Mouse (Mus musculus): Measurements from ENCODE around the gene Gm14085.

DNA sequence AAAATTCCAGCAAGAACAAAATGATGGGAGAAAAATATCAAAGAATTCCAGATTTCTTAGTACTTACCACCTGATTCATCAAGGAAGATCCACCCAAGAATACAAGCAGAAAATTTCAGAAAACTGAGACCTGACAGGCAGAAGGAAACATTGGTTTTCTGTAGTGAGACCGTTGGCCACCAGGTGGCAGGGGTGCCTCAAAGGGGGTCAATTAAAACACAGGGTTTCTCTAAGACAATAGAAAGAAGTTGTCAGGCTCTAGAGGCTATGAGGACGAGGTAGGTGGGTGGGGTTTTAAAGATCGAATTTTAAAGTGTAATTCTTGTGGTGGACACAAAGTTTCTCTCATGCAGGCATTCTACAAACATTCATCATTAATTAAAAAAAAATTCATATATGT is 84.7 kb downstream of the Gm14085 start:
- TF ChIP-seq CTCF (IDR thresholded peaks at IDR 0.05; ENCODE audit: low read depth, low read length) (no peak), GATA2 (IDR thresholded peaks at IDR 0.05; ENCODE audit: borderline replicate concordance, low read depth, low read length) (no peak), TAL1 (conservative IDR thresholded peaks at IDR 0.05; ENCODE audit: low read depth, low read length) (no peak), GATA1 (IDR thresholded peaks at IDR 0.05; ENCODE audit: borderline replicate concordance, low read length) (no peak), POLR2AphosphoS5 (IDR thresholded peaks at IDR 0.05; ENCODE audit: insufficient replicate concordance, low read depth, low read length) (no peak)

Measured in G1E (cell line).